Mouse (Mus musculus): ENCODE data around the gene Elane. TPM values are rescaled to one million over a fixed set of nuclear protein-coding genes. Genes with fewer than 3 reads are reported as not detected.

Gene Elane
- polyA plus RNA-seq, 1 experiment, result not detected

DNA sequence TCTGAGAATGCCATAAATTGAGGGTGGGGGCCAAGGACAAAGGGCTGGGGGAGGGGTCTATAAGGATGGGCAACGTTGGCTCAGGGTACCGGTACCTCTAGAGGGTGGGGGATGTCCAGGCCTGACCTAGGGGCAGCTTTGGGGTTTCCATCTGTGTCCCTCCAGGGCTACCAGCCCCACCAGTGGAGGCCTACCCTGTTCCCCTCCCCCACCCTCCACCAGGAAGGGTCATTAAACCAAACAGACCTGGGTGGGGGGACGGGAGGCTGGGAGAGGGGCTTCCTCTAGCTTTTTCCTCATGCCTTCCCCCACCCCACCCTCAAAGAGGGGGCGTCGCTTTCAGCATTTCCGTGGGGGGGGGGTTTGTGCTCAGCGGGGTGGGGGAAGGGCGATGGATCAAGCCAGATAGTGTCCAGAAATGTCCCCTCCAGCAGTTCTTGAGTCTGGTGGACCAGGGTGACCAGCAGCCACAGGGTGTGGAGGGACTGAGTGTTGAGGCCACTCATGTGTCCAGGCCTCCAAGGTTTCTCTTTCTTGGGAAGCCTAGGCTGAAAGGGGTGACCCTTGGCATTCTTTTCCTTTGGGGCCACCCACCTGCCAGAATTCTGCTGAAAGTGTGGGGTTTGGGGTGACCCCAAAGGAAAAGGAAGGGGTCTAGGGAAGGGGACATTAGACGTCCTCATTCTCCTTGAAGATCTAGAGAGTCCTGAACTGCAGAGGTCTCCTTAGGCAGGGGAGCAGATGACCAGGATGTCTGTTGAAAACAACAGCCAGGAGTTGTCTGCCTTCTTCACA lies 43.1 kb downstream of the Elane start:
- H3K36me3 ChIP-seq (ENCODE audit: control insufficient read depth, insufficient read depth), result peaks cover 5% of the 10 kb centered on the region
- peaks cover 4% of the 10 kb centered on the region for H3K79me2 ChIP-seq (ENCODE audit: control insufficient read depth, insufficient read depth)
- peak overlapping the region; percentile 96 for H3K4me3 ChIP-seq
- no peak overlapping the region for H3ac ChIP-seq (ENCODE audit: control insufficient read depth, insufficient read length)
- TF ChIP-seq POLR2AphosphoS2 (IDR thresholded peaks at IDR 0.05; ENCODE audit: insufficient read length, low read depth), result no peak
- no peak for TF ChIP-seq REST (IDR thresholded peaks at IDR 0.05; ENCODE audit: insufficient read depth, insufficient read length)
- no peak for TF ChIP-seq MAX (IDR thresholded peaks at IDR 0.05; ENCODE audit: low read depth)
- TF ChIP-seq TCF3 (IDR thresholded peaks at IDR 0.05; ENCODE audit: insufficient read length, low read depth), result no peak
- no peak for TF ChIP-seq CEBPB (IDR thresholded peaks at IDR 0.05; ENCODE audit: insufficient read depth, poor library complexity, severe bottlenecking)
- no peak for TF ChIP-seq SRF (IDR thresholded peaks at IDR 0.05; ENCODE audit: control insufficient read depth, insufficient read length, low read depth)
- no peak for TF ChIP-seq E2F4 (IDR thresholded peaks at IDR 0.05; ENCODE audit: insufficient read depth)
- TF ChIP-seq MYOG (IDR thresholded peaks at IDR 0.05; ENCODE audit: control insufficient read depth in 1 of 3, insufficient read depth in 1 of 3, insufficient read length in 2 of 3, low read depth in 2 of 3), result no peak
- no peak for TF ChIP-seq MYOD1 (IDR thresholded peaks at IDR 0.05; ENCODE audit: control insufficient read depth in 1 of 3, insufficient read length in 2 of 3, low read depth in 2 of 3)
- TF ChIP-seq POLR2A (IDR thresholded peaks at IDR 0.05; ENCODE audit: insufficient read length, low read depth), result no peak
- no peak for TF ChIP-seq USF1 (IDR thresholded peaks at IDR 0.05; ENCODE audit: low read depth)
- TF ChIP-seq TCF12 (IDR thresholded peaks at IDR 0.05; ENCODE audit: insufficient read depth, poor library complexity, severe bottlenecking), result no peak
- no peak overlapping the region for H3K4me2 ChIP-seq (ENCODE audit: low read depth)
- H3K27me3 ChIP-seq (ENCODE audit: control insufficient read depth, insufficient read depth, insufficient read length), result no peaks in the 10 kb centered on the region

- TF ChIP-seq CEBPB (IDR thresholded peaks at IDR 0.05; ENCODE audit: insufficient read depth, poor library complexity, severe bottlenecking) (no peak), REST (IDR thresholded peaks at IDR 0.05; ENCODE audit: insufficient read depth, insufficient read length) (no peak), MAX (IDR thresholded peaks at IDR 0.05; ENCODE audit: low read depth) (no peak), USF1 (IDR thresholded peaks at IDR 0.05; ENCODE audit: low read depth) (no peak), POLR2A (IDR thresholded peaks at IDR 0.05; ENCODE audit: insufficient read length, low read depth) (no peak), SRF (IDR thresholded peaks at IDR 0.05; ENCODE audit: control insufficient read depth, insufficient read length, low read depth) (no peak), MYOG (IDR thresholded peaks at IDR 0.05; ENCODE audit: control insufficient read depth in 1 of 3, insufficient read depth in 1 of 3, insufficient read length in 2 of 3, low read depth in 2 of 3) (no peak), TCF3 (IDR thresholded peaks at IDR 0.05; ENCODE audit: insufficient read length, low read depth) (no peak), TCF12 (IDR thresholded peaks at IDR 0.05; ENCODE audit: insufficient read depth, poor library complexity, severe bottlenecking) (no peak), E2F4 (IDR thresholded peaks at IDR 0.05; ENCODE audit: insufficient read depth) (no peak), MYOD1 (IDR thresholded peaks at IDR 0.05; ENCODE audit: control insufficient read depth in 1 of 3, insufficient read length in 2 of 3, low read depth in 2 of 3) (no peak), POLR2AphosphoS2 (IDR thresholded peaks at IDR 0.05; ENCODE audit: insufficient read length, low read depth) (no peak)
- Histone ChIP-seq H3K36me3 (ENCODE audit: control insufficient read depth, insufficient read depth) (peaks cover 5% of the 10 kb centered on the region), H3K4me3 (no peak overlapping the region), H3K79me2 (ENCODE audit: control insufficient read depth, insufficient read depth) (peaks cover 4% of the 10 kb centered on the region), H3K4me2 (ENCODE audit: low read depth) (no peak overlapping the region), H3ac (ENCODE audit: control insufficient read depth, insufficient read length) (no peak overlapping the region), H3K27me3 (ENCODE audit: control insufficient read depth, insufficient read depth, insufficient read length) (no peaks in the 10 kb centered on the region)
These were observed 44.1 kb downstream of the Elane start for GRCm38 (mm10) chr10:79929967-79930825.

GRCm38 (mm10) chr10:79930826-79931186 lies 44.8 kb downstream of the Elane start:
- TF ChIP-seq E2F4 (IDR thresholded peaks at IDR 0.05; ENCODE audit: insufficient read depth), result no peak
- no peak for TF ChIP-seq USF1 (IDR thresholded peaks at IDR 0.05; ENCODE audit: low read depth)
- TF ChIP-seq POLR2A (IDR thresholded peaks at IDR 0.05; ENCODE audit: insufficient read length, low read depth), result no peak
- no peak for TF ChIP-seq MAX (IDR thresholded peaks at IDR 0.05; ENCODE audit: low read depth)
- no peak for TF ChIP-seq CEBPB (IDR thresholded peaks at IDR 0.05; ENCODE audit: insufficient read depth, poor library complexity, severe bottlenecking)
- TF ChIP-seq MYOD1 (IDR thresholded peaks at IDR 0.05; ENCODE audit: control insufficient read depth in 1 of 3, insufficient read length in 2 of 3, low read depth in 2 of 3), result no peak
- no peak for TF ChIP-seq MYOG (IDR thresholded peaks at IDR 0.05; ENCODE audit: control insufficient read depth in 1 of 3, insufficient read depth in 1 of 3, insufficient read length in 2 of 3, low read depth in 2 of 3)
- TF ChIP-seq REST (IDR thresholded peaks at IDR 0.05; ENCODE audit: insufficient read depth, insufficient read length), result no peak
- no peak for TF ChIP-seq TCF3 (IDR thresholded peaks at IDR 0.05; ENCODE audit: insufficient read length, low read depth)
- TF ChIP-seq SRF (IDR thresholded peaks at IDR 0.05; ENCODE audit: control insufficient read depth, insufficient read length, low read depth), result no peak
- TF ChIP-seq TCF12 (IDR thresholded peaks at IDR 0.05; ENCODE audit: insufficient read depth, poor library complexity, severe bottlenecking), result no peak
- TF ChIP-seq POLR2AphosphoS2 (IDR thresholded peaks at IDR 0.05; ENCODE audit: insufficient read length, low read depth), result no peak
- no peaks in the 10 kb centered on the region for H3K27me3 ChIP-seq (ENCODE audit: control insufficient read depth, insufficient read depth, insufficient read length)
- no peak overlapping the region for H3ac ChIP-seq (ENCODE audit: control insufficient read depth, insufficient read length)
- H3K79me2 ChIP-seq (ENCODE audit: control insufficient read depth, insufficient read depth), result peaks cover 4% of the 10 kb centered on the region
- no peak overlapping the region for H3K4me2 ChIP-seq (ENCODE audit: low read depth)
- peaks cover 5% of the 10 kb centered on the region for H3K36me3 ChIP-seq (ENCODE audit: control insufficient read depth, insufficient read depth)
- H3K4me3 ChIP-seq, result no peak overlapping the region

DNA sequence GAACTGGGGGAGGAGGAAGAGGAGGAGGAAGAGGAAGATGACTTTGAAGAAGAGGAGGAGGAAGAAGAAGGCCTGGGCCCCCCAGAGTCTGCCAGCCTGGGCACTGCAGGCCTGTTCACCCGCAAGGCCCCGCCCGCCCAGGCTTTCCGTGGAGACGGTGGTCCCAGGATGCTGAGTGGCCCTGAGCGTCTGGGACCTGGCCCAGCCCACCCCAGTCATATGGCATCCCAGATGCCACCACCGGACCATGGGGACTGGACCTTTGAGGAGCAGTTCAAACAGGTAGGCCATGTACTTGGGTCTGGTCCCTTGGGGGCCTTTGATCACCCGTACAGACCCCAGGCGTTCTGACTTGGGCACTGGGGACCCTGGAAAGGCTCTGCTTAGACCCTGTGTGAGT lies 45.8 kb downstream of the Elane start:
- Histone ChIP-seq H3K4me2 (ENCODE audit: low read depth) (no peak overlapping the region), H3K4me3 (no peak overlapping the region), H3K79me2 (ENCODE audit: control insufficient read depth, insufficient read depth) (peaks cover 4% of the 10 kb centered on the region), H3K36me3 (ENCODE audit: control insufficient read depth, insufficient read depth) (peaks cover 5% of the 10 kb centered on the region), H3ac (ENCODE audit: control insufficient read depth, insufficient read length) (no peak overlapping the region), H3K27me3 (ENCODE audit: control insufficient read depth, insufficient read depth, insufficient read length) (no peaks in the 10 kb centered on the region)
- no peak for TF ChIP-seq MYOD1 (IDR thresholded peaks at IDR 0.05; ENCODE audit: control insufficient read depth in 1 of 3, insufficient read length in 2 of 3, low read depth in 2 of 3)
- TF ChIP-seq SRF (IDR thresholded peaks at IDR 0.05; ENCODE audit: control insufficient read depth, insufficient read length, low read depth), result no peak
- TF ChIP-seq TCF3 (IDR thresholded peaks at IDR 0.05; ENCODE audit: insufficient read length, low read depth), result no peak
- TF ChIP-seq TCF12 (IDR thresholded peaks at IDR 0.05; ENCODE audit: insufficient read depth, poor library complexity, severe bottlenecking), result no peak
- no peak for TF ChIP-seq CEBPB (IDR thresholded peaks at IDR 0.05; ENCODE audit: insufficient read depth, poor library complexity, severe bottlenecking)
- TF ChIP-seq POLR2A (IDR thresholded peaks at IDR 0.05; ENCODE audit: insufficient read length, low read depth), result no peak
- TF ChIP-seq MYOG (IDR thresholded peaks at IDR 0.05; ENCODE audit: control insufficient read depth in 1 of 3, insufficient read depth in 1 of 3, insufficient read length in 2 of 3, low read depth in 2 of 3), result no peak
- no peak for TF ChIP-seq USF1 (IDR thresholded peaks at IDR 0.05; ENCODE audit: low read depth)
